Mouse (Mus musculus) midbrain, embryonic 13.5 days (tissue): Measurements from ENCODE around the gene Hs6st1. TPM values are rescaled to one million over a fixed set of nuclear protein-coding genes. Genes with fewer than 3 reads are reported as not detected.

ENCODE experiments used
- ATAC-seq: fragments of 200-750 bp; cut with Nextera tagmentation; 2 replicates; pipeline ENCODE4 v1.8.0; 2017; ENCODE audit warnings: mild to moderate bottlenecking, moderate TSS enrichment, moderate library complexity
- H3K27ac ChIP-seq: fragments of 300-500 bp; sonication (generic); 2 replicates; pipeline ENCODE4 v1.5.1; 2015; ENCODE audit warnings: inconsistent platforms, mild to moderate bottlenecking, moderate library complexity
- H3K27me3 ChIP-seq: fragments of 300-500 bp; sonication (generic); 2 replicates; pipeline ENCODE4 v1.6.1; 2015; ENCODE audit warnings: mild to moderate bottlenecking, inconsistent platforms
- H3K36me3 ChIP-seq: fragments of 300-500 bp; sonication (generic); 2 replicates; pipeline ENCODE4 v1.6.1; 2015; ENCODE audit warnings: mild to moderate bottlenecking, inconsistent platforms
- H3K4me1 ChIP-seq: fragments of 300-500 bp; sonication (generic); replicated peaks from 2 replicates; pipeline ENCODE4 v1.6.1; 2015; ENCODE audit warnings: inconsistent platforms
- H3K4me2 ChIP-seq: fragments of 300-500 bp; sonication (generic); replicated peaks from 2 replicates; pipeline ENCODE4 v1.6.1; 2015; ENCODE audit warnings: moderate library complexity, mild to moderate bottlenecking, inconsistent platforms
- H3K4me3 ChIP-seq: fragments of 300-500 bp; sonication (generic); replicated peaks from 2 replicates; pipeline ENCODE4 v1.5.1; 2015; ENCODE audit warnings: mild to moderate bottlenecking, inconsistent platforms
- H3K9ac ChIP-seq: fragments of 300-500 bp; sonication (generic); replicated peaks from 2 replicates; pipeline ENCODE4 v1.6.1; 2015; ENCODE audit warnings: mild to moderate bottlenecking, inconsistent platforms
- H3K9me3 ChIP-seq: fragments of 300-500 bp; sonication (generic); 2 replicates; pipeline ENCODE4 v1.6.1; 2016; ENCODE audit warnings: mild to moderate bottlenecking, inconsistent platforms
- WGBS: fragments of 180-500 bp; shearing (Covaris S2); methylation state at CpG from one replicate; pipeline ENCODE4 v1.1.7; 2015; 5-methylcytosine and 5-hydroxymethylcytosine counted together
- microRNA-seq: library from miRNA; unstranded; fragments of <30 nt; microRNA quantifications from one replicate; pipeline ENCODE4, GENCODE M21; 2016
- polyA plus RNA-seq: library from polyadenylated mRNA; unstranded; fragments of >200 nt; fragmentation: Nextera tagmentation; extraction: Ambion mirVana; gene quantifications from 2 replicates; pipeline ENCODE4 v1.2.1, GENCODE M21; 2015

The Hs6st1 gene
- polyA plus RNA-seq, 1 experiment from 2014 or later, result 10.4 TPM

DNA sequence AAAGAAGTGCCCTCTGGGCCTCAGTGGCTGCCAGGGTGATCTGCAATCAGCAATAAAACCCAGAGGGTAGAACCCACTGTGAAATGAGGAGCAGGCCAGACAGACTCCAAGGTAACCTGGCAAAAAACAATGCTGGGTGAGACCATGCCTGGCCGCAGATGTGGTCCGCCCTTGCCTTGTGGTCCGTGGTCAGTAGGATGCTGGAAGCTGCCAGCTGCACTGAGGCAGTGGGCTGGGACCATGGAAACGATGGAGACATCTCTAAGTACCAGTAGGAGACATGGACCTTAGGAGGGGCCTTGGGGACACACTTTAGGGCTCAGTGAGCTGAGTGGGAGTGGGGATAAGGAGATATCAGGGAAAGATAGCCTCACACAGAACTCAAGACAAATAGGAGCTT lies 64.0 kb downstream of the Hs6st1 start:
- Histone ChIP-seq H3K27me3 (no peaks in the 10 kb centered on the region), H3K27ac (no peak overlapping the region), H3K36me3 (no peaks in the 10 kb centered on the region), H3K9ac (no peak overlapping the region), H3K4me3 (no peak overlapping the region), H3K4me1 (0 out of 2 replicates have a peak, but pooled peaks cover 4% of the 10 kb centered on the region), H3K4me2 (no peak overlapping the region), H3K9me3 (no peaks in the 10 kb centered on the region; the same call in 1 of the 2 replicates)
- 63% methylated on average over 4 of the region's 4 CpGs for WGBS
- ATAC-seq, result no peak

DNA sequence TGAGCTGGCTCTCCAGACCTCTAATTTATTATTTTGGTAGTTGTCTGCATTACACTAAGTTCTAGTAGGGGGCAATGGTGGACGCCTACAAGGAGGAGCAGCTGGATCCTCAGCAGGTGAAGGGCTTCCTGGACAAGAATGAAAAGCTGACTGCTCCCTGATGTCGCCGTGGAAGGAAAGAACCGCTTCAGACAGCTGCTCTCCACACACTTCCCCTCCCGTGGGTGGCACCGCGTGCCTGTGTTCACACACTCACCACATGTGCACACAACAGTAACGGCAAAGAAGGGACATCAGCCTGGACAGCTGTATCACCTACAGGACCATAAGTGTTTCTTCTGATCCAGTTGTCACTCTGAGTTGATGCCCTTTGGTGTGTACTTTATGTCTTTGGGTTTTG lies 64.8 kb downstream of the Hs6st1 start:
- Histone ChIP-seq H3K4me3 (no peak overlapping the region), H3K36me3 (no peaks in the 10 kb centered on the region), H3K27ac (no peak overlapping the region), H3K9me3 (no peaks in the 10 kb centered on the region; the same call in 1 of the 2 replicates), H3K4me1 (0 out of 2 replicates have a peak, but pooled peaks cover 4% of the 10 kb centered on the region), H3K27me3 (no peaks in the 10 kb centered on the region), H3K9ac (no peak overlapping the region), H3K4me2 (no peak overlapping the region)
- 81% methylated on average over 8 of the region's 8 CpGs for WGBS
- no peak for ATAC-seq

DNA sequence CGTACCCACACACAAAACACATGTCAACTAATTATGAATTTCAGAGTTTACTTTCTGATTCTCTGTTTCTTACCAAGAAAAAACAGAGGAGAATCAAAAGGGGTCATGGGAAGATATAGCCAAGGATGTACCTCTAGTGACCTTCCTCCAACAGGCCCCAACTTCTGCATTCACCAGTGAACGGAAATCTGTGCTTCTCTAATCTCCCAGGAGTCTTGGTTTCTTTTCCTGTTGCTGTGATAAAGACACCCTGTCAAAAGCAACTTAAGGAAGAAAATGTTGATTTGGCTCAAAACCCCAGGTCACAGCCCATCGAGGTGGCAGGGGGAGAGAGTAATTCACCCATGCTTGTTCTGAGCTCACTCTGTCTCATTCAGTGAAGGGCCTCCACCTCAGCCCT lies 65.4 kb downstream of the Hs6st1 start:
- Histone ChIP-seq H3K4me1 (0 out of 2 replicates have a peak, but pooled peaks cover 4% of the 10 kb centered on the region), H3K9ac (no peak overlapping the region), H3K27me3 (no peaks in the 10 kb centered on the region), H3K4me3 (no peak overlapping the region), H3K36me3 (no peaks in the 10 kb centered on the region), H3K27ac (peak overlapping the region; percentile 15; the same call in 1 of the 2 replicates), H3K9me3 (no peaks in the 10 kb centered on the region; the same call in 1 of the 2 replicates), H3K4me2 (no peak overlapping the region)
- ATAC-seq, result no peak
- WGBS, result 70% methylated on average over 3 of the region's 3 CpGs

DNA sequence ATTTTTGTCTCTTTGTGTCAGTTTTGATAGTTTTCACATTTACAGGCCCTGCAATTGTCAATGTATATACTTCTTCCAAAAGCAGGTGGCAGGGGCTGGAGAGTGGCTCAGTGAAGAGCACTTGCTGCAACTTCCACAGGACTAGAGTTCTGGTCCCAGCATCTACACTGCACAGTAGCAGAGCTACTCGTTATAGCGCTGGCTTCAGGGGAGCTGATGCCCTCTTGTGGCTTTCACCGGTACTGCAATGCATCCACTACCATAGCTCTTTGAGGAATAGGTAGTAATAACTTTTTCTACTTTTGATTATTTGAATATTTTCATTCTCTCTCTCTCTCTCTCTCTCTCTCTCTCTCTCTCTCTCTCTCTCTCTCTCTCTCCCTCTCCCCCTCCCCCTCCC lies 66.4 kb downstream of the Hs6st1 start:
- Histone ChIP-seq H3K9ac (no peak overlapping the region), H3K27ac (no peak overlapping the region), H3K4me2 (no peak overlapping the region), H3K36me3 (0 out of 2 replicates have a peak, but pooled peaks cover 4% of the 10 kb centered on the region), H3K27me3 (no peaks in the 10 kb centered on the region), H3K4me3 (no peak overlapping the region), H3K4me1 (0 out of 2 replicates have a peak, but pooled peaks cover 4% of the 10 kb centered on the region), H3K9me3 (no peaks in the 10 kb centered on the region; the same call in 1 of the 2 replicates)
- peak; percentile 70; the same call in 1 of the 2 replicates for ATAC-seq
- 2% methylated on average over 3 of the region's 3 CpGs for WGBS

DNA sequence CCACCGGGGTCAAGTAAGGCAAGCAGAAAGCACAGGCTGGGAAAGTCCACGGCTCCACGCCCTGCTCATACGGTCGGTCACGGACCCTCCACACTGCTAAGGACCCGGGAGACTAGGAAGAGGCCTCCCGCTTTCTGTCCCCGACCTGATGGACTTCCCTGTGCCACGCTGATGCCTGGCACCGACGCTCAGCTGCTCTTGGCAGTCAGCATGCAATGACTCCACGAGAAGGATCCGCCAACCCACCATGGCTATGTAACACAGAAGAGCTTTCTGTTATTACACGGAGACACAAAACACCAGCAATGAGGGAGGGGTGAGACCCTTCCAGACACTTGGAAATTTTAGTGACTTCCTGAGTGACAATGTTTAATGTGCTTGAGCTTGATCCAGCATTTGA lies 72.1 kb downstream of the Hs6st1 start:
- H3K4me3 ChIP-seq, result no peak overlapping the region
- 94% methylated on average over 15 of the region's 15 CpGs for WGBS
- H3K4me1 ChIP-seq, result no peaks in the 10 kb centered on the region
- H3K9ac ChIP-seq, result no peak overlapping the region
- peaks cover 49% of the 10 kb centered on the region for H3K36me3 ChIP-seq
- no peaks in the 10 kb centered on the region for H3K9me3 ChIP-seq
- H3K27me3 ChIP-seq, result no peaks in the 10 kb centered on the region
- ATAC-seq, result no peak
- H3K27ac ChIP-seq, result no peak overlapping the region
- no peak overlapping the region for H3K4me2 ChIP-seq

DNA sequence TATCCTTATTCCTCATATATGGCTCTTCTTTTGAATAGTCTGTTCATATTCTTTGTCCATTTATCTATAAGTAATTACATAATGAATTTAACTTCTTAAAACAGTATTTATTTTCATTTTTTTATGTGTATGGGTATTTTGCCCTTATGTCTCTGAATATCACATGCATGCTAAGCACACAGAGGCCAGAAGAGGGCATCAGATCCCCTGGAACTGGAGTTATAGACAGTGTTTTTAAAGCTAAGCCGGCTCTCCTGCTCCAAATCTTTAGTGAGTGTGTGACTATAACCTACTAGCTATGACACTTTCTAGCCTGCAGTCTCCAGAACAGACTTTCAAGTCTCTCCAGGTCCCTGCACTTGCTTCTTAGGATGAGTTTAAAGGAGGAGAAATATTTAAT lies 76.8 kb downstream of the Hs6st1 start:
- 41% methylated on average over 1 of the region's 1 CpGs for WGBS

DNA sequence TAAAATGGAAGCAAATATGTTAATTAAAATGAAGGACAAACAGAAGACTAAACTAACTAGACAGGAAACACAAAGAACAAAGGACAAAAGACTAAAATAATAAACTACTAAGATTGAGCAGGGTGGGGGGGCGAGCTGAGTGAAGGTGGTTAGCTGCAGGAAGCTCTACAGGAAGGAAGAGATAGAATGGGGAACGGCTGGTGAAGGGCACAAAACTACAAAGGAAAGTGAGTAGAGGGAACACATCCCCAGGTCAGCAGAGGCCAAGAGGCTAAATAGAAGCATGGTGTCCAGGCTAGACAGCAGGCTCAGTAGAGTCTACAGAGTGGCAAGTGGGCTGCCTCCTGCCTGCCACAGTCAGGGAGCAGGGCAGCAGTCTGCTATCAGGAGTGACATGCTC lies 80.6 kb downstream of the Hs6st1 start:
- Histone ChIP-seq H3K4me2 (no peak overlapping the region), H3K27me3 (no peaks in the 10 kb centered on the region), H3K36me3 (peaks cover 92% of the 10 kb centered on the region), H3K9ac (no peak overlapping the region), H3K4me3 (no peak overlapping the region), H3K4me1 (no peaks in the 10 kb centered on the region), H3K27ac (no peak overlapping the region), H3K9me3 (no peaks in the 10 kb centered on the region)
- no peak for ATAC-seq
- WGBS, result 74% methylated on average over 2 of the region's 2 CpGs

More for the DNA sequence above, 76.8 kb downstream of the Hs6st1 start:
- H3K36me3 ChIP-seq, result peaks cover 90% of the 10 kb centered on the region
- no peak overlapping the region for H3K27ac ChIP-seq
- ATAC-seq, result no peak
- H3K4me3 ChIP-seq, result no peak overlapping the region
- H3K4me2 ChIP-seq, result no peak overlapping the region
- H3K27me3 ChIP-seq, result no peaks in the 10 kb centered on the region
- H3K9me3 ChIP-seq, result no peaks in the 10 kb centered on the region
- no peaks in the 10 kb centered on the region for H3K4me1 ChIP-seq
- H3K9ac ChIP-seq, result no peak overlapping the region

DNA sequence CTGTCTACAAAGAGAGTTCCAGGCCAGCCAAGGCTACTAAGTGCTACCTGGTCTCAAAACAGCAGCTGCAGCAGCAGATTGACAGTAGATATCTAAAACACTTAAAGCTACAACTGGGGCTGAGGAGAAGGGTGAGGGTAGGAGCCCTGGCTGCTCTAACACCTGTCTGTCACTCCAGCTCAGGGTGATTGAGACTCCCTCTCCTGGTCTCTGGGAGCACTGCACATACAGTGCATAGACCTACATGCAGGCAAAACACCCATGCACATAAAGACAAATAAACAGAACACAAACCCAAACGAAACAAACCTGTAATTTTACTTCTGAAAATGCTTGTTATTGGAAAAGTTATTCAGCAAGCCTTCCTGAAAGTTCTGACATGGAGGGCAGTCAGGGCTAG lies 81.2 kb downstream of the Hs6st1 start:
- 83% methylated on average over 1 of the region's 1 CpGs for WGBS
- Histone ChIP-seq H3K27ac (no peak overlapping the region), H3K4me1 (no peaks in the 10 kb centered on the region), H3K4me3 (no peak overlapping the region), H3K36me3 (peaks cover 92% of the 10 kb centered on the region), H3K27me3 (no peaks in the 10 kb centered on the region), H3K9me3 (no peaks in the 10 kb centered on the region), H3K4me2 (no peak overlapping the region), H3K9ac (no peak overlapping the region)
- no peak; the same call in 1 of the 2 replicates for ATAC-seq

Small RNA genes lying within 50 kb of the gene (microRNA-seq; reads per million reads assigned to microRNA genes)
- gene Mir6897, result 6.2 reads per million, percentile 22 among the genes with 10 or more reads in this experiment

Other genes starting within 250 kb of the Hs6st1 start
- 49.9 and 53.7 TPM in 2 replicates for gene Uggt1, start 176.3 kb downstream of the Hs6st1 start, polyA plus RNA-seq
- 0.67 and 0.85 TPM in 2 replicates for gene Neurl3, start 206.3 kb downstream of the Hs6st1 start, polyA plus RNA-seq
- gene Arid5a, start 239.3 kb downstream of the Hs6st1 start, polyA plus RNA-seq, result 2.3 and 2.4 TPM in 2 replicates